Mouse (Mus musculus): ENCODE data around the gene Cyp19a1. TPM values are rescaled to one million over a fixed set of nuclear protein-coding genes. Genes with fewer than 3 reads are reported as not detected.

Gene Cyp19a1
- total and polyA plus RNA-seq, 2 experiments from 2014 or later, result not detected

DNA sequence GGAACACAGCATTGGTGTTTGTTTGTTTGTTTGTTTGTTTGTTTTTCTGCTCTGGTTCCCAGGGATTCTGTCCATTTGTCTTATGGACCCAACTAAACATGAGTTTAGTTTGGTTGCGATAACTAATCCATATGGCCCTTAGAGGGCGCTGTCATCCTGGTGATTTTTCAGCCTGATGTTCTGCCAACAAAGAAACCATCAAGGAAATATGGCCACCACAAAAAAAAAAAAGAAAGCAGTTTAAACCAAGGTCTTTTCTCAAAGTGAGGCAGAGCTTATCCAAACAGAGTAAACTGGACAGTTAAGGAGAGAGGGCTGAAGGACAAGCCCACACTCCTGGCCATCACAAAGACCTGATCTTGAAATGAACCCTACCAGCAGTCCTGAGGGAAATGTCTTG is 86.6 kb downstream of the Cyp19a1 start:
- no peaks in the 10 kb centered on the region for H3K4me1 ChIP-seq (ENCODE audit: insufficient read depth, low read length)
- DNase-seq (ENCODE audit: low spot score) (peak; percentile 90), ATAC-seq (no peak)
- no peaks in the 10 kb centered on the region for H3K27me3 ChIP-seq (ENCODE audit: insufficient read depth, low read length)
- 12% methylated on average over 2 of the region's 2 CpGs for WGBS
- peak overlapping the region; percentile 13; the same call in 1 of the 2 replicates for H3K4me2 ChIP-seq (ENCODE audit: low read depth, low read length)
- no peak overlapping the region for H3K27ac ChIP-seq
- no peaks in the 10 kb centered on the region for H3K36me3 ChIP-seq (ENCODE audit: insufficient read depth, low read length)
- H3K9me3 ChIP-seq (ENCODE audit: low read length), result no peaks in the 10 kb centered on the region
- TF ChIP-seq CTCF (IDR thresholded peaks at IDR 0.05; ENCODE audit: low read depth), result peak; percentile 81
- no peak overlapping the region for H3K9ac ChIP-seq (replicated peaks; ENCODE audit: low read length)
- no peak overlapping the region for H3K4me3 ChIP-seq (ENCODE audit: low read length)

GRCm38 (mm10) chr9:54180216-54180615 is 87.7 kb downstream of the Cyp19a1 start:
- Histone ChIP-seq H3K27me3 (ENCODE audit: insufficient read depth, low read length) (no peaks in the 10 kb centered on the region), H3K36me3 (ENCODE audit: insufficient read depth, low read length) (no peaks in the 10 kb centered on the region), H3K9me3 (ENCODE audit: low read length) (no peaks in the 10 kb centered on the region), H3K27ac (no peak overlapping the region), H3K9ac (replicated peaks; ENCODE audit: low read length) (no peak overlapping the region), H3K4me1 (ENCODE audit: insufficient read depth, low read length) (no peaks in the 10 kb centered on the region), H3K4me3 (ENCODE audit: low read length) (no peak overlapping the region), H3K4me2 (ENCODE audit: low read depth, low read length) (no peak overlapping the region)
- DNase-seq (ENCODE audit: low spot score) (no peak), ATAC-seq (no peak)
- WGBS, result 79% methylated on average over 17 of the region's 17 CpGs
- TF ChIP-seq CTCF (IDR thresholded peaks at IDR 0.05; ENCODE audit: low read depth), result no peak

DNA sequence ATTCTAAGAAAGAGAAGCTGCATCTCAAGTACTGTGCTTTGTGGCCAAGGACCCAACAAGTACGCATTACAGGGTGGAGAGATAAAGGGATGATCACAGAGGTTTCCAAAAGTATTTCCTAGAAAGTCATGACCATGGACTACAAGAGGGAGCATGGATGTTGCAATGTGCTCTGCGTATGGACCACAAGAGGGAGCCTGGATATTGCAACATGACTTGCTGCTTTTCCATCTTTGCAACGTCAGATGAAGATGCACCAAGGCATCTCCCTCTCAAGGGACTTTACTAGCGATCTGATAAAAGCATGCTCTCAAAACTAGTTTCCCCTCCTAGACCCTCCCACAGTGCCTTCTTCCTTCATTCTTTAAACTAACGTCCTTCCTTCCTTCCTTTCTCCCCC is 98.4 kb downstream of the Cyp19a1 start:
- DNase-seq (ENCODE audit: low spot score) (peak; percentile 81), ATAC-seq (no peak)
- H3K4me1 ChIP-seq (ENCODE audit: insufficient read depth, low read length), result no peaks in the 10 kb centered on the region
- H3K27me3 ChIP-seq (ENCODE audit: insufficient read depth, low read length), result no peaks in the 10 kb centered on the region
- 0 out of 2 replicates have a peak overlapping the region, but pooled peaks have one; percentile 31 for H3K4me2 ChIP-seq (ENCODE audit: low read depth, low read length)
- H3K9ac ChIP-seq (replicated peaks; ENCODE audit: low read length), result no peak overlapping the region
- peak overlapping the region; percentile 11; the same call in 1 of the 2 replicates for H3K4me3 ChIP-seq (ENCODE audit: low read length)
- H3K36me3 ChIP-seq (ENCODE audit: insufficient read depth, low read length), result no peaks in the 10 kb centered on the region
- no peak overlapping the region for H3K27ac ChIP-seq
- no peaks in the 10 kb centered on the region for H3K9me3 ChIP-seq (ENCODE audit: low read length)
- TF ChIP-seq CTCF (IDR thresholded peaks at IDR 0.05; ENCODE audit: low read depth), result peak; percentile 93
- 42% methylated on average over 5 of the region's 5 CpGs for WGBS

- Histone ChIP-seq H3K9me3 (ENCODE audit: low read length) (no peaks in the 10 kb centered on the region), H3K27me3 (ENCODE audit: insufficient read depth, low read length) (no peaks in the 10 kb centered on the region), H3K4me1 (ENCODE audit: insufficient read depth, low read length) (no peaks in the 10 kb centered on the region), H3K36me3 (ENCODE audit: insufficient read depth, low read length) (no peaks in the 10 kb centered on the region), H3K9ac (replicated peaks; ENCODE audit: low read length) (no peak overlapping the region), H3K4me3 (ENCODE audit: low read length) (no peak overlapping the region), H3K4me2 (ENCODE audit: low read depth, low read length) (no peak overlapping the region), H3K27ac (no peak overlapping the region)
- WGBS, result 89% methylated on average over 10 of the region's 10 CpGs
- TF ChIP-seq CTCF (IDR thresholded peaks at IDR 0.05; ENCODE audit: low read depth), result no peak
- DNase-seq (ENCODE audit: low spot score), result no peak
- no peak for ATAC-seq
Observed at GRCm38 (mm10) chr9:54168425-54168824, 99.5 kb downstream of the Cyp19a1 start.

DNA sequence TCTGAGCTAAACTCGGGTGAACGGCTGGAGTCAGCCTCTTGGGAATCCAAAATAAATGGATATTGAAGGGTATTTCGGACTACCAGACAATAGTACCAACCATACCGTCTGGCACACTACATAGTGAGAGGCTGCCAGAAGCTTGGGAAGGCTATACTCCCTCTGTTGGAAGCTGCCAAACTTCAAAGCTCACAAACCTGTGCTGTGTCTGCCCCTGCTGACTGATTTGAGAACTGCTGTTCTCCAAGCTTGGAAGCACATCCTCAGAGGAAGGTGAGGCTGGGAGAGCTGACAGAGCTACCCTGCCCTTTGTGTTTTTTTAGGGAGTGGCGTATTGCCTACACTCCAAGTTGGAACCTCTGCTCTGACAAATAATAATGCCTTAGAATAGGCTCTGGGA is 104.8 kb downstream of the Cyp19a1 start:
- Histone ChIP-seq H3K9ac (replicated peaks; ENCODE audit: low read length) (no peak overlapping the region), H3K9me3 (ENCODE audit: low read length) (no peaks in the 10 kb centered on the region), H3K4me3 (ENCODE audit: low read length) (no peak overlapping the region), H3K27me3 (ENCODE audit: insufficient read depth, low read length) (no peaks in the 10 kb centered on the region), H3K4me1 (ENCODE audit: insufficient read depth, low read length) (no peaks in the 10 kb centered on the region), H3K4me2 (ENCODE audit: low read depth, low read length) (no peak overlapping the region), H3K27ac (no peak overlapping the region), H3K36me3 (ENCODE audit: insufficient read depth, low read length) (no peaks in the 10 kb centered on the region)
- peak; percentile 41 for DNase-seq (ENCODE audit: low spot score)
- peak; percentile 63 for TF ChIP-seq CTCF (IDR thresholded peaks at IDR 0.05; ENCODE audit: low read depth)
- 66% methylated on average over 5 of the region's 5 CpGs for WGBS
- no peak for ATAC-seq

DNA sequence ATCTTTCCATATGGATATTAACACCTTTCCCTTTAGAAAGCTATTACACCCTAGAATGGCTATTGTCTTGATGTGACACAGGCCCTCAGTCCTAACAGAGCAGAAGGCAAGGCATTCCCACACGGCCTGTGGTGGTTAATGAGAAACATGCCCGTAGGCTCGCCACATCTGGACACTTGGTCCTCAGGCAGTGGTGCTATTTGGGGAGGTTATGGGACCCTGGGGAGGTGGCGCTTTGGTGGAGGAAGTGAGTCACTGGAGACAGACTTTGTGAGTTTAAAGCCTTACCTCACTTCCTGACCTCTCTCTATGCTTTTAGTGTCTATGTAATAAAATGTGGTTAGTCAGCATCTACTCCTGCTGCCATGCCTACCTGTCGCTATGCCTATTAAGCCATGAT is 114.2 kb downstream of the Cyp19a1 start:
- no peak overlapping the region for H3K4me2 ChIP-seq (ENCODE audit: low read depth, low read length)
- H3K4me3 ChIP-seq (ENCODE audit: low read length), result no peak overlapping the region
- no peaks in the 10 kb centered on the region for H3K9me3 ChIP-seq (ENCODE audit: low read length)
- no peaks in the 10 kb centered on the region for H3K36me3 ChIP-seq (ENCODE audit: insufficient read depth, low read length)
- H3K4me1 ChIP-seq (ENCODE audit: insufficient read depth, low read length), result no peaks in the 10 kb centered on the region
- no peak overlapping the region for H3K27ac ChIP-seq
- no peak overlapping the region for H3K9ac ChIP-seq (replicated peaks; ENCODE audit: low read length)
- no peak for TF ChIP-seq CTCF (IDR thresholded peaks at IDR 0.05; ENCODE audit: low read depth)
- H3K27me3 ChIP-seq (ENCODE audit: insufficient read depth, low read length), result no peaks in the 10 kb centered on the region
- 88% methylated on average over 5 of the region's 5 CpGs for WGBS
- no peak for ATAC-seq
- no peak for DNase-seq (ENCODE audit: low spot score)

DNA sequence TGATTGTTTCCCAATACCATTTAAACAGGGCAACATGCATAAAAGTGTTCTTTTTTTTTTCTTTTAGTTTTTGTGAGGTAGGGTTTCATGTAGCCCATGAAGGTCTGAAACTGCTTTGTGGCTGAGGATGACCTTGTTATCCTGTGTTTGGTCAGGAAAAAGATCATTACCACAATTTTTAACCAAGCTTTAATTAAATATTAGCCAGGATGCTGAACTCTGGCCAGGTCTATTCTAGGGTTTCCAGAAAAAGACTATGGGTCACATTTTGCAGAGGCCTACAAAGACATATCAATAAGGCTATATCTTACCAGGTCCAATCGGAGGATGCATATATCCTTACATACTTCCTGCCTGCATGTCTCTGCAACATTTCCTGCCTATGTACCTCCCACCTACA is 128.7 kb downstream of the Cyp19a1 start:
- Histone ChIP-seq H3K9ac (replicated peaks; ENCODE audit: low read length) (no peak overlapping the region), H3K4me1 (ENCODE audit: insufficient read depth, low read length) (no peaks in the 10 kb centered on the region), H3K27ac (no peak overlapping the region), H3K4me3 (ENCODE audit: low read length) (no peak overlapping the region), H3K36me3 (ENCODE audit: insufficient read depth, low read length) (no peaks in the 10 kb centered on the region), H3K9me3 (ENCODE audit: low read length) (no peaks in the 10 kb centered on the region), H3K4me2 (ENCODE audit: low read depth, low read length) (no peak overlapping the region), H3K27me3 (ENCODE audit: insufficient read depth, low read length) (no peaks in the 10 kb centered on the region)
- WGBS, result 100% methylated on average over 1 of the region's 1 CpGs
- no peak for TF ChIP-seq CTCF (IDR thresholded peaks at IDR 0.05; ENCODE audit: low read depth)
- no peak for DNase-seq (ENCODE audit: low spot score)
- no peak for ATAC-seq

Other genes with a start within 250 kb of the Cyp19a1 start
- gene Tnfaip8l3, start 199.7 kb downstream of the Cyp19a1 start, total RNA-seq (2014; rRNA removed), result 2.4 and 3.3 TPM in 2 replicates
- gene Tnfaip8l3, start 199.7 kb downstream of the Cyp19a1 start, polyA plus RNA-seq (2015; fragmentation: Nextera tagmentation; extraction: Ambion mirVana), result 0.91 and 1.2 TPM in 2 replicates
- 0.21 and 1.7 TPM in 2 replicates for gene Gldn, start 18.4 kb upstream of the Cyp19a1 start, total RNA-seq (2014; rRNA removed)
- 0.72 and 0.78 TPM in 2 replicates for gene Gldn, start 18.4 kb upstream of the Cyp19a1 start, polyA plus RNA-seq (2015; fragmentation: Nextera tagmentation; extraction: Ambion mirVana)
- gene Dmxl2, start 233.5 kb upstream of the Cyp19a1 start, total RNA-seq (2014; rRNA removed), result 106 and 124 TPM in 2 replicates
- gene Dmxl2, start 233.5 kb upstream of the Cyp19a1 start, polyA plus RNA-seq (2015; fragmentation: Nextera tagmentation; extraction: Ambion mirVana), result 42.9 and 46.2 TPM in 2 replicates

Measured in hindbrain, postnatal 0 days (tissue).